Mouse (Mus musculus) adrenal gland, postnatal 25 days (tissue): ENCODE results near the gene Atxn1. TPM values are rescaled to one million over a fixed set of nuclear protein-coding genes. Genes with fewer than 3 reads are reported as not detected.

ENCODE experiments used
- DNase-seq: peaks from one replicate; pipeline ENCODE4 v3.0.0; 2021; ENCODE audit warnings: mixed read lengths
- total RNA-seq: library from RNA; stranded (reverse); gene quantifications from 2 replicates; pipeline ENCODE4 v1.2.3, GENCODE M21; 2021

The Atxn1 gene
- total RNA-seq, 1 experiment from 2014 or later = 63.2 TPM

DNA sequence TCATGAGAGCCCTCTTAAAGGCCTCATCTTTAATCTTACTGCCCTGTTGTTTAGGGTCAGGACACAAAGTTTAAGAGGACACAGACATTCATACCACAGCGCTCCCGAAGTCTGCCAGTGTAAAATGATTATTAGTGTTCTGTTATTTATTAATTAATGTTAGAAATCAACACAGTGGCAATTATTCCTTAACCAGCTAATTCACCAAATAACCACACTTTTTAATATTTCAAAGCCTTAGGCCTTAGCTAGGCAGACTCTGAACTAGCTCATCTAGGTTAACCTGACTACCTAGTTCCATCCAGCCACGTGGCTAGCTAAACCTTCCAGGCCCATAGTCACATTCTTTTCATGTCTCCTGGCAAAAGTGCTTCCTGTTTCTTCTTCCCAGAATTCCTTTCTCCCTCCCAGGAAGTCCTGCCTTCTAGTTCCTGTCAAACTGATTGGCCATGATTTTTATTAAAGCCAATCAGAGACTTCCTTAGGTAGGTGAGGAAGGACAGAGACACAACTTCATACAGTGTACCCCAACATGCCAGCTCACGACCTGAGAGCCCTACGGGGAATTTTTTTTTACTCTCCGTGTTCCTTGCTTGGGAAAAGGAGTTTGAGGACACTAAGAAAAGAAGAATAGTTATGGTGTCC, 439.9 kb downstream of the Atxn1 start:
- no peak for DNase-seq

DNA sequence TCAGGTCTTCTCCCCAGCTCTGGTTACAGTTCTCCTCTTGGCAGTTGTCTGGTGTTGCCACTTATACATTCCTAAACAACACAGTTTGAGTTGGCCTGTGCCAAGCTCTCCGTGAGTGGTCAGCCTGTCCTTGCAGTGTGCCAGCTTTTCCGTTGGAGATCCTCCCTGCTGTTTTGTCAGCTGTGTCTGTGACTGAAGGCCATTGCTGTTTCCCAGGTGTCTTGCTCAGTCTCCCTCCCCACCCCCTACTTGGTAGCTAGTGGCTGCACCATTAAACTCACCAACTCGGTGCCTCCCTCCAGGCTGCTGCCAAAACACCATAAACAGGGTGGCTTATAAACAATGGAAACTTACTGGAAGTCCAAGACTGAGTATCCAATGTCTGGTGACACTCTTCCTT, 440.5 kb downstream of the Atxn1 start:
- DNase-seq = peak; percentile 51

DNA sequence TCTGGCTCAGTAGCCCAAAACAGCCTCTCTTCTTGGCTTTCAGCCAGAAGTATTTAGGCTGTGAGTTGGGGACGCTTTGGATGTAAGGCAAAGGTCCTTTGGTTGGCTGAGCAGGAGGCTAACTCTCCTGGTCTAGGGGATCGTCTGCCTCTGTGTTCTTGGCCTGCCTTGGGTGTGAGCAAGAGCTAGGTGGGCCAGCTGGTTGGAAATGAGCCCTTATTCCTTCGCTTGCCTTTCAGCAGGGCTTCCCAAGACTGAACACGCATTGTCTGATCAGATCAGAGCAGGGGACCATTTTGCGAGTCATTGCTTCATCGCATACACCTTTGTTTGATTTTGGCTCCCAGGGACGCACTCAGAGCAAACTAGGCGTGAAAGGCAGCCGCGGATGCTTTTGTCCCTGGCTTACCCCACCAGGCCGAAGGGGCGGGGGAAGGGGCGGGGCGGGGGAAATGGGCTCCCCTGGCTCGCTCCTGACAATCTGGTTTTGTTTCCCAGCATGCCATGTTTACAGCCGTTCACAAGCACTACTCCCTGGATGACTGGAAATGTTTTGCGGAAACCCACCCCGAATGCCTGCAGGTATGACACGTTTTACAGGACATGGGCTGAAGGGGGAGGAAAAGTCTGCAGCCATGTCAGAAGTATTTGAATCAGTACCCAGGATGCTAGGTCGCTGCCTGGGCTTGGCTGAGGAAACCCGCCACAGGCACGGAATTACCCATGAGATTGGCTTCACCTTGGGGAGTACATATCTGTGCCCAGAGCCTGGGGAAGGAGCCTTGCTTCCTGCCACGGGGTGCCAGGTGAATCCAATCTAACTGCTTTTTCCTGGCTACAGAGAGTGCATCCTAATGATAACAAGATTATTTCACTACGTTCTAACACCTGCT, 448.1 kb downstream of the Atxn1 start:
- peak; percentile 18 for DNase-seq

DNA sequence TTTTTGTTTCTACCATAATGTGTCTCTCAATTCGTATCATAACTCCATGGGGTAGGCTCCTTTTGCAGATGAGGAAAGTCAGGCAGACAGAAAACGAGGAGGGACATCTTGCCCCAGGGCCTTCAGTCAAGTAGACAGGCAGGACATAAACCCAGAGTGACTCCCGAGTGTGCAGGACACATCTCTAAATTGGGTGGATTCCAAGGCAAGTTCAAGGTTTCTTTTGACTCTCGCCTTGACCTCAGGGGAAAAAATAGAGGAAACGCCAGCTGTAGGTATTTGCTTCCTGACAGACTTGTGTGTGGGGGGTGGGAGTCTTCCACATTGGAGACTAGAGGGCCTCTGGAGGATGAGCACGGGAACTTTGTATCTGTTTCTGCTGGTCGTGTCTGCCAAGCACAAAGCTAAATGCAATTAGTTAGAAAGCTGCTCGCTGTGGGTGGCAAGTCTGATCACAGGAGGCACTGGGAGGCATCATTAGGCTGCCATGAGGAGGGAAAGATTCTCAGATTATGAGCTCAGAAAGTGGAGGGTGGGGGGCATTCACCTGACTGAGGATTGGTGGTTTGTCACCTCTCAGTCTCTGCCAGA, 449.9 kb downstream of the Atxn1 start:
- no peak for DNase-seq

DNA sequence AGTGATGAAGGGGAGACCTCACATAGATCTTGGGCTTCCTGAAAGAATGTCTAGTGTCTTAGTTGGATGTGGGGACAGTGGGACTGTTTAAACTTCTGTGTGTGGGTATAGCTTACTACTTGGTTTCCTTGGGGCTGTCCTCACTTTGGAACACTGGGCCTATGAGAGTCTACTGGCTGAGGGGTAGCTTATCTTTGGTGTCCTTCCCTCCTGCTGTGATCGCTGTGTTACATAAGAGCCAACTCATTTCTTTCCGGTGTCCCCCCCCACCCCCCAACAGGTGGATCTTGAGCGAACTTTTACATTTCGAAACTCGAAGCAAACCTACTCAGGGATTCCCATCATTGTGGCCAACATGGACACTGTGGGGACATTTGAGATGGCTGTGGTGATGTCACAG, 450.7 kb downstream of the Atxn1 start:
- DNase-seq = no peak

DNA sequence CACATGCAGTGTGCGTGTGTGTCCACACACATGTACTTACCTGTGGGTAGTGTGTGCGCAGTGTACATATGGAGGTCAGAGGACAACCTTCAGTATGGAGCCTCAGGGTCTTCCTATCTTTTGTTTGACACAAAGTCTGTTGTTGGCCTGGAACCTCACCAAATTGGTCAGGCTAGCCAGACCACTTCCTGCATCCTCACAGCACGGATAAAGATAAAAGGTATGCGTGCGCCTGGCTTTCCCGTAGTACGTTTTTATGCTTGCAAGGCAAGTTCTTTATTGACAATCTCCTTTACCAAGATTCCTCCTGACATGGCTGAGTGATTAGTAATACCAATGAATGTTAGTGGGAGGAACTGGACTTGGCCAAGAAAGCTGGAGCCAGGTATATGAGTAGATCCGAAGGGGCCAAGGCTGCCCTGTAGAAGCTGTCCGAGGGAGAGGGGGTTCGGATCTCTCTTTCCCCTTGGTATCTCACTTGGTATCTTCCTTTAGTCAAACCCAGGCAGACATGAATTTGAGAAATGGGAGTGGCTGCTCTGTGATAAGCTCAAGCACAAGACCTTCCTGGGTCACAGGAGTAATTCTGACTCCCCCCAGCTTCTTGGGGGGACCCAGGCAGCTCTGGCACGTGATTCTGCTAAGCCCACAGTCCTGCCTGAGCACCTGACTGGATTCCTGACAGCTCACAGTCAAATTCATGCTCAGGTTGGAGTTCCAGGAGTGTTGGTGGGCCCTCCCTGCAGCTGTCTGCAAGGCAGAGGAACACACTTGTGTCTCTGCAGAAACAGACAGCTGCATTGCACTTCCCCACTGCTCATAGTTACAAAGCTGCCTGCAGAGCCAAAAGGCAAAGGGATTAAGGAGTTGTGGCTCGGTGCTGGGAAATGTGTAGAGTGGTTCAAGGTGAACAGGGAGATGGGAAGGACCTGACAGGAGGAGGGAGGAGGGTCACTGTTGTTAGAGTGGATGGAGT, 451.5 kb downstream of the Atxn1 start:
- no peak for DNase-seq

DNA sequence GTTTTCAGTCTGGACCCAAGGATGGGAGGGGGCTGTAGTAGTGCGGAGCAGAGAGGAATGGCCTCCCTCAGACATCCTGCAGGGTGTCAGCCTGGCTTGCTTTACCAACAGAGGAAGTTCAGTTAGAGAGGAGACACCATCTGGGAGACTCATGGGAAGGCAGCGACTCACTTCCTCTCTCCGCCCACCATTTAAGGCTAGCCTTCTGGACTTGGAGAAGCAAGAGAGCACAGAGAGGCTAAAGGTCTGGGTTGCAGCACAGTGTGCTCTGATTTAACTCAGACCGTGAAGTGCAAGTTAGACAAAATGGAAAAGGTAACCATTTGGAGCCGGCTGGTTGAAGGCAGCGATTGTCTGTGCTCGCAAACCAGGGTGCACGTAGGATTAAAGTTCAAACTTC, 452.3 kb downstream of the Atxn1 start:
- no peak for DNase-seq

DNA sequence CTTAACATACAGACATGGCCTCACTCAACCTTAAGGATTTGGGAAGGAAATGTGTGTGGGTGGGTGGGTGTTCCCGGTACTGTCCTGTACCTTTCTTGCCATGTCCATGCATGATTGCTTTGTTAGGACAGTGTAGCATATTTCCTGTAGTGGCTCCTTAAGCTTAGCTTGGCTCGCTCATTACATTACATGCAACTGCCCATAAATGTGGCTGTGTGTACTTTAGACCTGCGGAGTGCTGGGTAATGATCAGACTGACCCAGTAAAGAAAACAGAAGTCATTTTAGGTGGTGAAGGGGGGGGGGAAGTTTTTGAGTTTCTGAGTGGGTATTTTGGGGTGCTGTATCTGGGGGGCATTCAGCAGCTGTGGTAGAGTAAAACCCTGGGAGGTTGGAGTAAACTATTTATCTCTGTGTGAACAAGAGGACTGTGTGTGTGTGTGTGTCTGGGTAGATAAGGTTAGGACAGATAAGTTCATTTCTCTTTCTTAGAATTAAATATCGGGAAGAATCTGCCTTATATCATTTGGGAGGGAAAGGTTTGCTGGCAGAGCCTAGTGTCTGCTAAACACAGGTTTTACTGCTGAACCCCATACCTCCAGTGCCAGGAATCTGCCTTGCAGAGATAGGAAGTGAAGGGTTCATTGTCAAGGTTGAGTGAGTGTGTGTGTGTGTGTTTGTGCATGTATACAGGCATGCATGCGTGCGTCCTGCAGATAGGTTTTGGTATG, 452.9 kb downstream of the Atxn1 start:
- DNase-seq = no peak

DNA sequence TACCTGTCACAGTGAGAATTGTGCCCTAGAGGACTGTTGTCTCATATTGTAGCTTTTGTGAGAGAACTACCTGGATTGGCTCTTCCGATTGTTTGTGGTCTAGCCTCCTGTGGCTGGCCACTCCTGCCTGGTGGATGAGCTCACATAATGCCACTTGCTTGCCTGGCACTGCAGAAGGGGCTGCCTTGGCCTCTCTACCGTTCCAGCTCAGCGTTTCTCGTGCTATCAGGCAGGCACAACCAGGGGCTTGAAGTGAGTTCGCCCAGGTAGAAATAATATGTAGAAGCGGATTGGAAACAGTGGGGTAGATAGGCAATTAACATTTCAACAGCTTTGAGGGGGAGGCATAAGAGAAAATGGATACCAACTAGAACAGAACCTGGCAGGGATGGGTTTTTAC, 455.4 kb downstream of the Atxn1 start:
- no peak for DNase-seq

DNA sequence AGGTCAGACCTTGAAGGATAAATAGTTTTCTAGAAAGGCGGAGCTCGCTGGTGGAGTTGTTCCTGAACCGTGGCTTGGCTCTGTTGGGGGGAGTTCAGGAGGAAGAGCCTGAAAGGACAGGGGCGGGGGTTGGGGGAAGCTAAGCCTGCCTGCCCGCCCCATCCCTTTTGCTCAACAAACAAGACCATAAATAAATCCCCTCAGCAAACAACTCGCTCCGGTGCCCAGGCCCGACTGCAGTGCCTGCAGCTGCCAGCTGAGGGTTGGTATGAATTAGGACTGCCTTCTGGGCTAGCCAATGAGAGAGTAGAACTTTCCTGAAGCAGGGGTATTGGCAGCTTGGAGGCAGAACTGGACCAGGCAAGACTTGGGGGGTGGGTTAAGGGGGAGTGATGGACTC, 456.3 kb downstream of the Atxn1 start:
- DNase-seq = peak; percentile 64

DNA sequence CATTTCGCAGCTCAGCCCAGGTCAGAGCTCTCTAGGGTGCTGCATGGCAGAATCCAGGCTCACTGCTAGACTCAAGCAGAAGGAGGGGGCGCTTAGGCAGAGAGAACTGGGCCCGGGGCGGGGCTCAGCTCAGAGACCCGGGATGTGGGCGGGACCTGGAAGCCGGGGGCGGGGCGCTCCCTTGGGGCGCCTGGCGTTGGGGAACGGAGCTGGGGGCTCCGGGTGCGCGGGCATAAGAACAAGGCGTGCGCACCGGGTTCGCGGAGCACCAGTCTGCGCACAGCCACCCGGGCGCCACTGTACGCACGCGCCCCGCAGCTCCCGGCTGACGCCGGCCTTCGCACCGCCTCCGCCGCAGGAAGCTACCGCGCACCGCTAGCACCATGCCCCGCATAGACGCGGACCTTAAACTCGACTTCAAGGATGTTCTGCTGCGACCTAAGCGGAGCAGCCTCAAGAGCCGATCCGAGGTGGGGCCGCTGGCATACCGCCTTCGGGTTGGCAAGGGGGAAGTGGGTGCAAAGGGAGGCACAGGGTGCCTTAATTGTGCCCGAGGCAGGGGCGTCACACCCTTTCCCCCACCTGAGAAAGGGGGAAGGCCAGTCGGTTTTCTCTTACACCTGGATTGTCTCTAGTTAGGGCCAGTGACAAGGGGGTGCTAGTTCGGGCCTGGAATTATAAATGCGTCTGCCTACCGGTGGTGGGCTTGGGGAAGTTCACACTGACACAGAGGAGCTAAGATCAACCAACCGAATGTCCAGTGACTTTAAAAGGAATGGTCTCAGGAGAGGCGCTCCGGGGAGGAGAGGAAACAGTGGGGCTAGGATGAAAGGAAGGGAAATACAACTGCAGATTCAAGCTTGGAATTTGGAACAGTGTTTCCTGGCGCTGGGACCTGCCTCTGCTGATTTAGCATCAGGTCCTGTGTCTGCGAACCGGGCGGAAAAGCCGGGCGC, 457.3 kb downstream of the Atxn1 start, which contains the start of gene Gmpr:
Gene Gmpr, plus strand, starts transcription at position 171 of the 956 bp plus-strand sequence.
- peak; percentile 83 for DNase-seq

DNA sequence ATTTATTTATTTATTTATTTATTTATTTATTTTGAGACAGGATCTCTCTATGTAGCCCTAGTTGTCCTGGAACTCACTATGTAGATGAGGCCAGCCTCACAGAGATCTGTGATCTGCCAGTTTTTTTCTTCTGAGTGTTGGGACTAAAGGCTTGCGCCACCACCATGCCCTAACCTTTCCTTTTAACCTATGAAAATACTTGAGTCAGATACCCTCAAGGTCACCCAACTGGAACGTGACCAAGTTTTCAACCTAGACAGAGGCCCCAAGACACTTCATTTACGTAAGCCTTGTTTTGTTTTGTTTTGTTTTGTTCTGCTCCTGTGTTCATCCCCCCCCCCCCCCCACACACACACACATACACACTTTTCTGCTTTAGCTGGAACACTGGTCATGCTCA, 459.3 kb downstream of the Atxn1 start:
- DNase-seq = peak; percentile 25

DNA sequence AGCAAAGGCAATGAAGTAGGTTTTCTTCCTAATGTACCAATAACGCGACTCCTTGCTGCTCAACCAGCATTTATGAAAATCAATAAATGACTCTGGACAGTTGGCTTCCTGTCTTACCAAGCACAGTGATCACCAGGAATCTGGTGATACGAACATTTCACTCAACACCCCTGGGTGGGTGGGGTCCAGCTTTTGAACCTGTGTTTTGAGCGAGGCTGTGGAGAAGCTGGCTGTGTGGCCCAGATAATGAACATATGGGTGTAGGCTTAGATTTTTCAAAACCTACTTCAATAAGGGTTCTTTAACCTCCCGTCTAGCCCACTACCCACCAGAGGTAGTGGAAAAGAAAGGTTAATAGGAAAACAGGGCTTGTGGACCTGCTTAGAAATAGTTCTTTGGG, 462.0 kb downstream of the Atxn1 start:
- no peak for DNase-seq

DNA sequence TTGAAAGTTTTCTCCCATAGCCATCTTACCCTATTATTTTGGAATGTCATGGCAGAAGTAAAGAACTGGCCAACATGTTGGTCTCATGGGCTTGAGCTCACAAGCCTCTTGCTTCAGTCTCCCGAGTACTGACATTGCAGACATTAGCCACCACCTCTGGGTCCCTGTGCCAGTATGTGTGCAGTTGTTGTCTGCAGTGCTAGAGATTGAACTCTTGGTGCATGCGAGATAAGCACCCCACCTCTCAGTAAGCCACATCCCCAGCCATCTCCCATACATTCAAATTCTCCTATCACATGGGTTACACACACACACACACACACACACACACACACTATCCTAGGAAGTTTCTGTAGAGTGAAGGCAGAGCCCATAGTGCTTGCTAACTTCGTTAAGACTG, 464.9 kb downstream of the Atxn1 start:
- DNase-seq = no peak
